8 mouse cellular contexts compared by ENCODE assay signal in genomic region chr17:29795050-29795770, GRCm38 (mm10).
DNase-seq lines count a peak whose midpoint lies in the region; ATAC-seq lines count a peak whose summit lies in the region.

No protein-coding gene starts in this region.

- no peak for DNase-seq in kidney, adult 9 months
- peak; percentile 67 for DNase-seq in embryo, embryonic 10.5 days (ENCODE audit: low spot score)
- no peak for DNase-seq in lung, postnatal 14 days
- no peak for DNase-seq in B cell, adult 2 months
- no peak for DNase-seq in adrenal gland, adult 8-10 months

- no peaks in the 10 kb centered on the region for H3K27me3 ChIP-seq in kidney, embryonic 14.5 days (ENCODE audit: control insufficient read depth, insufficient read depth, low read length)
- 0 out of 2 replicates have a peak, but pooled peaks cover 8% of the 10 kb centered on the region for H3K27me3 ChIP-seq in intestine, embryonic 16.5 days (replicated peaks; ENCODE audit: control insufficient read depth, insufficient read depth, low read length)
- no peaks in the 10 kb centered on the region for H3K27me3 ChIP-seq in neural tube, embryonic 14.5 days (ENCODE audit: control insufficient read depth, insufficient read depth, low read length)

- H3K27ac ChIP-seq in kidney, embryonic 14.5 days (ENCODE audit: low read depth, low read length), result no peak overlapping the region
- H3K27ac ChIP-seq in intestine, embryonic 16.5 days (ENCODE audit: low read length), result no peak overlapping the region
- H3K27ac ChIP-seq in neural tube, embryonic 14.5 days (ENCODE audit: low read depth, low read length), result peak overlapping the region; percentile 76

- H3K4me1 ChIP-seq in kidney, embryonic 14.5 days (ENCODE audit: control insufficient read depth, insufficient read depth, low read length), result peaks cover 8% of the 10 kb centered on the region; the same call in 1 of the 2 replicates
- no peaks in the 10 kb centered on the region for H3K4me1 ChIP-seq in intestine, embryonic 16.5 days (ENCODE audit: control insufficient read depth, insufficient read depth, low read length)
- peaks cover 28% of the 10 kb centered on the region for H3K4me1 ChIP-seq in neural tube, embryonic 14.5 days (ENCODE audit: control insufficient read depth, insufficient read depth, low read length)

- ATAC-seq in kidney, embryonic 14.5 days (ENCODE audit: low FRiP score, low TSS enrichment), result no peak; the same call in 1 of the 2 replicates
- no peak for ATAC-seq in intestine, embryonic 16.5 days
- peak; percentile 67 for ATAC-seq in neural tube, embryonic 14.5 days (ENCODE audit: low read depth)

- peak overlapping the region; percentile 18 for H3K4me3 ChIP-seq in kidney, embryonic 14.5 days (ENCODE audit: low read length)
- peak overlapping the region; percentile 5; the same call in 1 of the 2 replicates for H3K4me3 ChIP-seq in intestine, embryonic 16.5 days (ENCODE audit: low read length)
- peak overlapping the region; percentile 12 for H3K4me3 ChIP-seq in neural tube, embryonic 14.5 days (ENCODE audit: low read depth, low read length)

- no peak overlapping the region; the same call in 1 of the 2 replicates for H3K9ac ChIP-seq in kidney, embryonic 14.5 days (ENCODE audit: low read depth, low read length)
- H3K9ac ChIP-seq in intestine, embryonic 16.5 days (ENCODE audit: low read depth, low read length), result 0 out of 2 replicates have a peak overlapping the region, but pooled peaks have one; percentile 33
- H3K9ac ChIP-seq in neural tube, embryonic 14.5 days (replicated peaks; ENCODE audit: low read depth, low read length), result no peak overlapping the region; the same call in 1 of the 2 replicates

- no peaks in the 10 kb centered on the region for H3K9me3 ChIP-seq in kidney, embryonic 14.5 days (ENCODE audit: control insufficient read depth, low read length)
- H3K9me3 ChIP-seq in intestine, embryonic 16.5 days (ENCODE audit: control insufficient read depth, low read length), result no peaks in the 10 kb centered on the region
- H3K9me3 ChIP-seq in neural tube, embryonic 14.5 days (ENCODE audit: control insufficient read depth, low read length), result no peaks in the 10 kb centered on the region

- H3K4me2 ChIP-seq in kidney, embryonic 14.5 days (replicated peaks; ENCODE audit: low read depth, low read length), result peak overlapping the region; percentile 40
- peak overlapping the region; percentile 1; the same call in 1 of the 2 replicates for H3K4me2 ChIP-seq in intestine, embryonic 16.5 days (ENCODE audit: low read depth, low read length)
- peak overlapping the region; percentile 47 for H3K4me2 ChIP-seq in neural tube, embryonic 14.5 days (ENCODE audit: low read depth, low read length)

- WGBS in kidney, embryonic 14.5 days, result 6% methylated on average over 19 of the region's 23 CpGs
- 7% methylated on average over 23 of the region's 23 CpGs for WGBS in intestine, embryonic 16.5 days
- under 1% methylated on average over 23 of the region's 23 CpGs for WGBS in neural tube, embryonic 14.5 days

- H3K36me3 ChIP-seq in kidney, embryonic 14.5 days (ENCODE audit: control insufficient read depth, insufficient read depth, low read length), result no peaks in the 10 kb centered on the region
- H3K36me3 ChIP-seq in intestine, embryonic 16.5 days (ENCODE audit: control insufficient read depth, insufficient read depth, low read length), result no peaks in the 10 kb centered on the region
- H3K36me3 ChIP-seq in neural tube, embryonic 14.5 days (ENCODE audit: control insufficient read depth, insufficient read depth, low read length), result no peaks in the 10 kb centered on the region
